Mouse (Mus musculus) liver, embryonic 14.5 days (tissue): ENCODE measurements at regions not wholly inside any gene's neighbourhood (a gene's known extent, or its start where the extent isn't known, plus 50 kb on each side); places are given as distances from the start of the nearest gene placed in this dataset.

ENCODE experiments used
- ATAC-seq: fragments of 200-750 bp; cut with Nextera tagmentation; 2 replicates; pipeline ENCODE4 v1.8.0; 2017; ENCODE audit warnings: moderate number of reproducible peaks, mild to moderate bottlenecking, moderate library complexity; ENCODE audit not compliant: insufficient read depth
- DNase-seq, 3 experiments: peaks; one replicate each; pipeline ENCODE4 v3.0.0-alpha.2; 2012 to 2013; ENCODE audit warnings: low read depth in 3 of 3, low spot score in 3 of 3
- H3K27ac ChIP-seq: fragments of 300-500 bp; sonication (generic); 2 replicates; pipeline ENCODE4 v1.5.1; 2014; ENCODE audit warnings: moderate library complexity, mild to moderate bottlenecking, control low read depth, inconsistent platforms
- H3K27me3 ChIP-seq: fragments of 300-500 bp; sonication (generic); 2 replicates; pipeline ENCODE4 v1.6.1; 2014; ENCODE audit warnings: mild to moderate bottlenecking, low read length, moderate library complexity; ENCODE audit not compliant: control insufficient read depth, insufficient read depth
- H3K36me3 ChIP-seq: fragments of 300-500 bp; sonication (generic); replicated peaks from 2 replicates; pipeline ENCODE4 v1.6.1; 2014; ENCODE audit warnings: low read depth; ENCODE audit not compliant: control insufficient read depth, insufficient read depth
- H3K4me1 ChIP-seq, 2 experiments: fragments of 200-500 bp in 1 of 2; fragments of 300-500 bp in 1 of 2; sonication (generic) in 1 of 2; replicated peaks; 2 replicates each; pipeline ENCODE4 v1.6.1; 2012 to 2014; ENCODE audit warnings: antibody characterized with exemption in 1 of 2, inconsistent platforms in 1 of 2, low read length in 1 of 2; ENCODE audit not compliant: control insufficient read depth in 2 of 2, insufficient read depth in 2 of 2
- H3K4me2 ChIP-seq: fragments of 300-500 bp; sonication (generic); 2 replicates; pipeline ENCODE4 v1.6.1; 2014; ENCODE audit warnings: low read depth, mild to moderate bottlenecking, control low read depth, moderate library complexity
- H3K4me3 ChIP-seq, 2 experiments: fragments of 200-500 bp in 1 of 2; fragments of 300-500 bp in 1 of 2; sonication (generic) in 1 of 2; 2 replicates each; pipeline ENCODE4 v1.5.1; 2012 to 2014; ENCODE audit warnings: low read depth in 2 of 2, low read length in 2 of 2, mild to moderate bottlenecking in 2 of 2, control low read depth in 1 of 2, inconsistent platforms in 1 of 2, moderate library complexity in 1 of 2; ENCODE audit not compliant: insufficient read depth in 1 of 2
- H3K9ac ChIP-seq: fragments of 300-500 bp; sonication (generic); replicated peaks from 2 replicates; pipeline ENCODE4 v1.6.1; 2014; ENCODE audit warnings: mild to moderate bottlenecking, control low read depth, moderate library complexity
- H3K9me3 ChIP-seq: fragments of 300-500 bp; sonication (generic); 2 replicates; pipeline ENCODE4 v1.6.1; 2016; ENCODE audit warnings: low read length, mixed read lengths; ENCODE audit not compliant: control insufficient read depth
- CTCF ChIP-seq: IDR thresholded peaks from 2 replicates; pipeline ENCODE4 v1.5.1; 2016; ENCODE audit warnings: antibody characterized with exemption, low read depth, control low read depth
- EP300 ChIP-seq: IDR thresholded peaks from 2 replicates; pipeline ENCODE4 v1.6.1; 2016; ENCODE audit warnings: antibody characterized with exemption, low read depth
- WGBS: fragments of 180-500 bp; shearing (Covaris S2); extraction: QIAGEN DNeasy Blood & Tissue Kit; methylation state at CpG from one replicate; pipeline ENCODE4 v1.1.7; 2014; ENCODE audit not compliant: insufficient replicate concordance; 5-methylcytosine and 5-hydroxymethylcytosine counted together

GRCm38 (mm10) chr13:101846016-101846415 lies 78.0 kb upstream of the Pik3r1 start:
- ATAC-seq = no peak
- 35% methylated on average over 3 of the region's 3 CpGs for WGBS
- H3K27ac ChIP-seq = no peak overlapping the region
- H3K27me3 ChIP-seq = no peaks in the 10 kb centered on the region
- no peak overlapping the region for H3K9ac ChIP-seq
- H3K4me2 ChIP-seq = no peak overlapping the region
- H3K36me3 ChIP-seq = no peaks in the 10 kb centered on the region
- TF ChIP-seq CTCF (no peak), EP300 (no peak)
- H3K9me3 ChIP-seq = no peaks in the 10 kb centered on the region
- H3K4me1 ChIP-seq = no peaks in the 10 kb centered on the region
- no peak overlapping the region for H3K4me3 ChIP-seq
- no peak for DNase-seq

GRCm38 (mm10) chr13:101847879-101848600 lies 80.0 kb upstream of the Pik3r1 start:
- H3K36me3 ChIP-seq = no peaks in the 10 kb centered on the region
- no peak for DNase-seq
- no peaks in the 10 kb centered on the region for H3K27me3 ChIP-seq
- no peaks in the 10 kb centered on the region; a peak in 1 of 4 replicates for H3K4me1 ChIP-seq
- no peaks in the 10 kb centered on the region for H3K9me3 ChIP-seq
- WGBS = 67% methylated on average over 12 of the region's 12 CpGs
- no peak for TF ChIP-seq CTCF
- H3K9ac ChIP-seq = no peak overlapping the region
- H3K4me2 ChIP-seq = no peak overlapping the region
- no peak for ATAC-seq
- no peak overlapping the region for H3K4me3 ChIP-seq
- no peak overlapping the region for H3K27ac ChIP-seq

DNA sequence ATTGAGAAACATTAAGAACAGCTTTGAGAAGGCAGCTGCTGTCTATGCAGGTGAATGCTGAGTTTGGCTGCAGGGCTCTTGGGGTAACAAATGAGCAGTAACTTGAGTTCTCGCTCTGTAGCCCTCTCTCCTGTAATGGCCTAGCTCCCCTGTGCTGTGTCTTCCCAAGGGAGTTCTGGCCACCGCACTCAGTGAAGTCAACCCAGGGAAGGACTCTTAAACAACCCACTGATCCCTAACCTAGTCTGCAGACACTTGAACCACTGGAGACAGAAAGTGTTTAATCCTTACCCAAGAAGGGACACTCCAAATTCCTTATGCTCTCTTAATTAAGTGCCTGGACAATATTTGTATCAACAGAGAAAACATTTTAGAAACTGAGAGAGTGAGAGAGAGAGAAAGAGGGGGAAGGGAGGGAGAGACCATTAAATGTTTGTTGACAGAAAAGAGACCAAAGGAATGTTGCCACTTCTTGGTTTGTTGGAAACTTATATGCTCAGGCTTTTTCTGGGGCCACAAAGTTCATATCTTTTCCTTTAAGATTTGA lies 80.7 kb upstream of the Pik3r1 start:
- Histone ChIP-seq H3K27ac (no peak overlapping the region), H3K9ac (no peak overlapping the region), H3K4me3 (no peak overlapping the region), H3K27me3 (no peaks in the 10 kb centered on the region), H3K36me3 (no peaks in the 10 kb centered on the region), H3K4me2 (no peak overlapping the region), H3K4me1 (no peaks in the 10 kb centered on the region; a peak in 1 of 4 replicates), H3K9me3 (no peaks in the 10 kb centered on the region)
- DNase-seq = no peak
- ATAC-seq = no peak
- 67% methylated on average over 2 of the region's 2 CpGs for WGBS
- no peak for TF ChIP-seq EP300
- TF ChIP-seq CTCF = no peak

- no peak overlapping the region for H3K9ac ChIP-seq
- TF ChIP-seq EP300 (no peak), CTCF (no peak)
- no peak overlapping the region for H3K4me2 ChIP-seq
- no peak overlapping the region for H3K27ac ChIP-seq
- no peak for ATAC-seq
- H3K27me3 ChIP-seq = no peaks in the 10 kb centered on the region
- H3K4me3 ChIP-seq = no peak overlapping the region
- no peaks in the 10 kb centered on the region; a peak in 1 of 4 replicates for H3K4me1 ChIP-seq
- no peaks in the 10 kb centered on the region for H3K9me3 ChIP-seq
- no peak for DNase-seq
- no peaks in the 10 kb centered on the region for H3K36me3 ChIP-seq
- 62% methylated on average over 6 of the region's 6 CpGs for WGBS
These were observed 81.4 kb upstream of the Pik3r1 start for GRCm38 (mm10) chr13:101849416-101849815.

- H3K9me3 ChIP-seq = no peaks in the 10 kb centered on the region
- H3K36me3 ChIP-seq = no peaks in the 10 kb centered on the region
- 28% methylated on average over 6 of the region's 6 CpGs for WGBS
- DNase-seq = no peak
- no peak overlapping the region for H3K9ac ChIP-seq
- ATAC-seq = no peak
- no peak overlapping the region for H3K27ac ChIP-seq
- H3K4me1 ChIP-seq = no peaks in the 10 kb centered on the region; a peak in 1 of 4 replicates
- TF ChIP-seq CTCF (no peak), EP300 (no peak)
- H3K4me3 ChIP-seq = no peak overlapping the region
- H3K27me3 ChIP-seq = no peaks in the 10 kb centered on the region
- H3K4me2 ChIP-seq = no peak overlapping the region
These were observed 83.3 kb upstream of the Pik3r1 start for GRCm38 (mm10) chr13:101851329-101851728.
